Mouse (Mus musculus): ENCODE data around the gene Wipf1. TPM values are rescaled to one million over a fixed set of nuclear protein-coding genes. Genes with fewer than 3 reads are reported as not detected.

Wipf1 gene
- polyA plus RNA-seq (2015; fragmentation: Nextera tagmentation; extraction: Ambion mirVana): 2.3 and 2.5 TPM in 2 replicates

- Histone ChIP-seq H3K9me3 (no peaks in the 10 kb centered on the region), H3K4me1 (replicated peaks) (peaks cover 29% of the 10 kb centered on the region), H3K27ac (peak within 1 kb of the TSS; percentile 60), H3K36me3 (no peaks in the 10 kb centered on the region), H3K4me2 (peak within 1 kb of the TSS; percentile 94), H3K9ac (peak within 1 kb of the TSS; percentile 87), H3K4me3 (peak within 1 kb of the TSS; percentile 73), H3K27me3 (peaks cover 12% of the 10 kb centered on the region)
- WGBS: 2% methylated on average over 64 of the region's 66 CpGs
- ATAC-seq (ENCODE audit: low FRiP score): peak; percentile 86
These were observed at the start of gene Wipf1 for GRCm38 (mm10) chr2:73529356-73530330. TSS of gene Wipf1 (minus strand) at chr2:73529734.

GRCm38 (mm10) chr2:73579168-73579567 lies 49.6 kb upstream of the Wipf1 start:
- H3K9me3 ChIP-seq: no peaks in the 10 kb centered on the region
- H3K27me3 ChIP-seq: peaks cover 14% of the 10 kb centered on the region
- 75% methylated on average over 5 of the region's 5 CpGs for WGBS
- no peak for ATAC-seq (ENCODE audit: low FRiP score)
- H3K4me3 ChIP-seq: no peak overlapping the region
- H3K27ac ChIP-seq: no peak overlapping the region
- no peak overlapping the region for H3K4me2 ChIP-seq
- H3K4me1 ChIP-seq (replicated peaks): no peaks in the 10 kb centered on the region
- H3K9ac ChIP-seq: no peak overlapping the region
- H3K36me3 ChIP-seq: no peaks in the 10 kb centered on the region

- H3K4me2 ChIP-seq: no peak overlapping the region
- peaks cover 9% of the 10 kb centered on the region for H3K4me1 ChIP-seq (replicated peaks)
- no peaks in the 10 kb centered on the region for H3K9me3 ChIP-seq
- H3K27ac ChIP-seq: no peak overlapping the region
- H3K4me3 ChIP-seq: no peak overlapping the region
- no peaks in the 10 kb centered on the region for H3K36me3 ChIP-seq
- 0 out of 2 replicates have a peak, but pooled peaks cover 4% of the 10 kb centered on the region for H3K27me3 ChIP-seq
- no peak overlapping the region for H3K9ac ChIP-seq
- ATAC-seq (ENCODE audit: low FRiP score): no peak
- WGBS: 97% methylated on average over 6 of the region's 6 CpGs
These were observed 44.9 kb upstream of the Wipf1 start for GRCm38 (mm10) chr2:73574418-73574817.

DNA sequence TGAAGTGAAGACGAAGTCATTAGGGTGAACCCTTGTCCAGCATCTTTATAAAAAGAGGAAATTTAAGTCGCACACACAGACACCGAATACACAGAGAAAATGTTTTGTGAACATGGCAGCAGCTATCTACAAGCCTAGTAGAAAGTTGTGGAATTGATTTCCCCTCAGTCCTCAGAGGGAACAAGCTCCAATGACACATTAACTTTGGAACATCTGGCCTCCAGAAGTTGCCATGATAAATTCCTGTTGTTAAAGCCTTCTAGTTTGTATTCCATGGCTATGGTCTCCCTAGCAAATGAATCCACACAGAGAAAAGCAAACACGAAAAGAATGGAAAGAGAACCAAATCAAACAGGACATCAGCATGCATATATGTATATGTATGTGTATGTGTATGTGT lies 44.0 kb upstream of the Wipf1 start:
- peaks cover 9% of the 10 kb centered on the region for H3K4me1 ChIP-seq (replicated peaks)
- 90% methylated on average over 4 of the region's 4 CpGs for WGBS
- no peak overlapping the region for H3K9ac ChIP-seq
- no peaks in the 10 kb centered on the region for H3K36me3 ChIP-seq
- H3K4me3 ChIP-seq: no peak overlapping the region
- H3K9me3 ChIP-seq: no peaks in the 10 kb centered on the region
- 0 out of 2 replicates have a peak, but pooled peaks cover 4% of the 10 kb centered on the region for H3K27me3 ChIP-seq
- ATAC-seq (ENCODE audit: low FRiP score): no peak
- peak overlapping the region; percentile 77; the same call in 1 of the 2 replicates for H3K27ac ChIP-seq
- H3K4me2 ChIP-seq: no peak overlapping the region

DNA sequence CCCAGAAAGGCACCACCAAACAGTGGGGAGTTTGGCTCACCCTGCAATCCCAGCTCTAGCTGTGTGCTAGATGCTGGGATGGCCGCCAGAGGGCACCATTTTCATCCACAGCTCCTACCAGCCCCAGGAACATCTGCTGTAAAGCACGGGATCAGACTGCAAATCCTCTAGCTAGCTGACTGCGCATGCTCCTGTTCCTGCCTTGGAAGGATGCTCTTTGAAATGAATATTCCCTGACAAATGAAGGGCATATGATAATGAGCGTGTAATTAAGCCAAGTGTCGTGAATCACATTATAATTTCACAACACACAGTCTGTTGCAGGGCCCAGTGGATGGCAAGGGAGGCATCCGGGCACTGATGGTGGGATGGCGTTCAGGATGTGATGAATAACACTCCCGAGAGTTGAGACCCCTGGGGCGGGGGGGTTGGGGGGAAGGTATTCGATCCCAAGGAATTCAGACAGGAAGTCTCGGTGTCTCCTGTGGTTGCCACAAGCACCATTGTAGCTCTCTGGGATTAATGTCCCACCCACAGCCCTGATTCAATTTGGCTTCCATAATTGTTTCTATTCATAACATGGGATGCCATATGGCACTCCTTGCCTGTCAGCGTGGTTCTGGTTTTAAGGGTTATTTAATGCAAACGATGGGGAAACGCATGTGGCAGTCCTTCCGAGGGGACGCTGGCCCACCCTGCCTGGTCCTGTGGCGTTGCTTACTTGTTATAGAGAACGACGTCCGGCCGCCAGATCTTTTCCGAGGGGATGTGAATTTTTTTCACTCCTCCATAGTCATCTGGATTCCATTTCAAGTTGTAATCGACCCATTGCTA lies 43.2 kb upstream of the Wipf1 start:
- H3K9ac ChIP-seq: peak overlapping the region; percentile 40; the same call in 1 of the 2 replicates
- H3K27me3 ChIP-seq: 0 out of 2 replicates have a peak, but pooled peaks cover 9% of the 10 kb centered on the region
- WGBS: 16% methylated on average over 23 of the region's 23 CpGs
- H3K4me1 ChIP-seq (replicated peaks): peaks cover 9% of the 10 kb centered on the region
- H3K36me3 ChIP-seq: no peaks in the 10 kb centered on the region
- H3K4me3 ChIP-seq: peak overlapping the region; percentile 32
- H3K9me3 ChIP-seq: no peaks in the 10 kb centered on the region
- ATAC-seq (ENCODE audit: low FRiP score): peak; percentile 96
- peak overlapping the region; percentile 52 for H3K4me2 ChIP-seq
- peak overlapping the region; percentile 77 for H3K27ac ChIP-seq

- Histone ChIP-seq H3K36me3 (no peaks in the 10 kb centered on the region), H3K9me3 (no peaks in the 10 kb centered on the region), H3K4me2 (no peak overlapping the region), H3K9ac (no peak overlapping the region), H3K4me1 (replicated peaks) (peaks cover 9% of the 10 kb centered on the region), H3K27ac (no peak overlapping the region), H3K27me3 (0 out of 2 replicates have a peak, but pooled peaks cover 9% of the 10 kb centered on the region), H3K4me3 (no peak overlapping the region)
- no peak for ATAC-seq (ENCODE audit: low FRiP score)
- WGBS: 64% methylated on average over 6 of the region's 6 CpGs
These were observed 42.4 kb upstream of the Wipf1 start for GRCm38 (mm10) chr2:73571901-73572300.

GRCm38 (mm10) chr2:73571304-73571703 lies 41.8 kb upstream of the Wipf1 start:
- 95% methylated on average over 9 of the region's 9 CpGs for WGBS
- ATAC-seq (ENCODE audit: low FRiP score): no peak

DNA sequence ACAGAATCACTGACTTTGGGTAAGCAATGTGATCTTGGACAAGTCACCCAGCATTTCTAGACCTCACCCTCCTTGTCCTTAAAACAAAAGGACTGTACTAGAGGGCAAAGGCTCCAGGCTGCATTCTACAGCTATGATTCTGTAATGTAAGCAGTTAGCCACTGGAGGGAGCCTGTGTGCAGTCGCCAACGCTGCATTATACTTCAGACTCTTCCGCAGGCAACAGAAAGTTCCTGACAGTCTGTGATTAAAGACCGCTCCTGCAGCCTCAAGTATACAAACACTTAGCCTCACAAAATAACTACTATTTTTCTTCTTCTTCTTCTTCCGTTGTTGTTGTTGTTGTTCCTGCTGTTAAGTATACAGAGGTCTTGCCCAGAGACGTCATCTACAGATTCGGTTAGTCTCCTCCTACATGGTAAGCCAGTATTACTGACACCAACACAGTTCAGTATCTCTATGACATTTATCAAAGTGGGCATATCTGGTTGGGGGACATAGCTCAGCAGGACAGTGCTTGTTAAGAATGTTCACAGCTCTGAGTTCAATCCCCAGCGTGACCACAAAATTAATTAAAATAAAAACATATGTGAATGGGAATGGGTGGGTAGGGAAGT lies 37.6 kb upstream of the Wipf1 start:
- H3K36me3 ChIP-seq: no peaks in the 10 kb centered on the region
- H3K4me3 ChIP-seq: no peak overlapping the region
- H3K4me1 ChIP-seq (replicated peaks): peaks cover 11% of the 10 kb centered on the region
- no peak overlapping the region for H3K9ac ChIP-seq
- WGBS: 23% methylated on average over 8 of the region's 8 CpGs
- no peak; the same call in 1 of the 2 replicates for ATAC-seq (ENCODE audit: low FRiP score)
- no peaks in the 10 kb centered on the region for H3K9me3 ChIP-seq
- H3K27ac ChIP-seq: no peak overlapping the region
- 0 out of 2 replicates have a peak overlapping the region, but pooled peaks have one; percentile 17 for H3K4me2 ChIP-seq
- 0 out of 2 replicates have a peak, but pooled peaks cover 9% of the 10 kb centered on the region for H3K27me3 ChIP-seq

More at GRCm38 (mm10) chr2:73571304-73571703, 41.8 kb upstream of the Wipf1 start:
- H3K9me3 ChIP-seq: no peaks in the 10 kb centered on the region
- no peak overlapping the region for H3K27ac ChIP-seq
- H3K4me1 ChIP-seq (replicated peaks): peaks cover 9% of the 10 kb centered on the region
- H3K4me3 ChIP-seq: no peak overlapping the region
- no peak overlapping the region for H3K9ac ChIP-seq
- no peaks in the 10 kb centered on the region for H3K36me3 ChIP-seq
- no peak overlapping the region for H3K4me2 ChIP-seq
- 0 out of 2 replicates have a peak, but pooled peaks cover 9% of the 10 kb centered on the region for H3K27me3 ChIP-seq

- H3K4me3 ChIP-seq: no peak overlapping the region
- no peak overlapping the region for H3K9ac ChIP-seq
- H3K9me3 ChIP-seq: no peaks in the 10 kb centered on the region
- WGBS: 8% methylated on average over 7 of the region's 7 CpGs
- H3K27me3 ChIP-seq: 0 out of 2 replicates have a peak, but pooled peaks cover 9% of the 10 kb centered on the region
- H3K36me3 ChIP-seq: no peaks in the 10 kb centered on the region
- H3K27ac ChIP-seq: no peak overlapping the region
- no peak for ATAC-seq (ENCODE audit: low FRiP score)
- no peak overlapping the region for H3K4me2 ChIP-seq
- H3K4me1 ChIP-seq (replicated peaks): peaks cover 14% of the 10 kb centered on the region
These were observed 36.6 kb upstream of the Wipf1 start for GRCm38 (mm10) chr2:73566162-73566561.

- no peak overlapping the region for H3K4me2 ChIP-seq
- no peaks in the 10 kb centered on the region for H3K36me3 ChIP-seq
- H3K27me3 ChIP-seq: 0 out of 2 replicates have a peak, but pooled peaks cover 5% of the 10 kb centered on the region
- H3K9me3 ChIP-seq: no peaks in the 10 kb centered on the region
- no peak overlapping the region for H3K9ac ChIP-seq
- WGBS: 72% methylated on average over 7 of the region's 7 CpGs
- no peak overlapping the region for H3K4me3 ChIP-seq
- H3K27ac ChIP-seq: no peak overlapping the region
- peaks cover 16% of the 10 kb centered on the region for H3K4me1 ChIP-seq (replicated peaks)
- no peak for ATAC-seq (ENCODE audit: low FRiP score)
These were observed 34.2 kb upstream of the Wipf1 start for GRCm38 (mm10) chr2:73563690-73564089.

DNA sequence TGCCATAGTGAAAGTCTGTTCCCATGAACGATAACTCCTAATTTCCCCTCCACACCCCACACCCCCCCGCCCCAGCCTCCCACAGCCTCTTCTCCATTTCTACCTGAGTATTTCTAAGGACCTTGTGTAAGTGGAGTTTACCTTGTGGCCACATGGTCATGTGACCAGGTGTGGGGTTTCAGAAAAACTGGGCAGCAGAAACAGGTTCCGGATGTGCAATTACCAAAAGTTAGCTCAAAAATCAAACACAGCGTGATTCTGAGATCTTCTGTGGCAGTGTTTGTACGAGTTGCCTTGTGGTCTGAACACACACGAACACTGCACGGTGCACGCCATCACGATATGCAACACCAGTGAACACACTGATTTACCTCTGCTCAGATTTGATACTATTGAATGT lies 33.1 kb upstream of the Wipf1 start:
- Histone ChIP-seq H3K27ac (no peak overlapping the region), H3K36me3 (no peaks in the 10 kb centered on the region), H3K9ac (no peak overlapping the region), H3K9me3 (no peaks in the 10 kb centered on the region), H3K4me1 (replicated peaks) (peaks cover 16% of the 10 kb centered on the region), H3K4me3 (no peak overlapping the region), H3K27me3 (no peaks in the 10 kb centered on the region), H3K4me2 (no peak overlapping the region)
- 88% methylated on average over 9 of the region's 9 CpGs for WGBS
- no peak for ATAC-seq (ENCODE audit: low FRiP score)

Data from hindbrain, embryonic 13.5 days (tissue).